In the genomic region with DNA sequence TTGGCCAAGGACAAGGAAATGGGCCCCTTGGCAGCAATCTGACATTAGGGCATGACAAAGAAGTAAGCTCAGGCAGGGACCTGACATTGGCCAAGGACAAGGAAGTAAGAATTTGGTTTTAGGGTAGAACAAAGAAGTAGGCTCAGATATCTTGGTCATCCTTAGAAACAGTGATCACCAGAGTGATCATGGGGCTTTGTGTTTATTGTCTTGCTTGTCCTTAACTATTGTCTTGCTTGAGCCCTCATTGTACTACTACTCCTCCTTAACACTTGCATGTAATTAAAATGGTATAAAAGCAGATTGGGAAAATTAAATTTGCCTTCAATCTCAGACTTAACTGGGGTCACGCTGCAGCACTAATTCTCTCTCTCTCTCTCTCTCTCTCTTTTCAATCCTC, we compare ENCODE assay signal across 20 mouse cellular contexts. TPM values are rescaled to one million over a fixed set of nuclear protein-coding genes. Genes with fewer than 3 reads are reported as not detected.
"Had no signal": no experiment of that assay in that cellular context is flagged by ENCODE, and none has a peak within 500 bp of the region (broad histone marks: within the 10 kb centered on the region; RNA-seq: fewer than 3 reads in every experiment).

No protein-coding gene starts in this region.

RNA-seq across cellular contexts. Expression of gene Lrit3, which starts 46.2 kb away (rescaled TPM):
- polyA plus RNA-seq: heart, embryonic 12.5 days; heart, embryonic 13.5 days; heart, embryonic 14.5 days; heart, embryonic 15.5 days; heart, embryonic 16.5 days; heart, postnatal 0 days; hindbrain, embryonic 10.5 days; hindbrain, embryonic 11.5 days; hindbrain, embryonic 12.5 days; hindbrain, embryonic 13.5 days; hindbrain, embryonic 14.5 days; hindbrain, embryonic 15.5 days; hindbrain, embryonic 16.5 days; inflammation-experienced regulatory T-cells, adult 6 months; intestine, embryonic 14.5 days; intestine, embryonic 15.5 days; intestine, embryonic 16.5 days; kidney, embryonic 14.5 days; kidney, embryonic 15.5 days; kidney, embryonic 16.5 days had no signal
